ENCODE assay signal across 26 mouse cellular contexts in the genomic region with DNA sequence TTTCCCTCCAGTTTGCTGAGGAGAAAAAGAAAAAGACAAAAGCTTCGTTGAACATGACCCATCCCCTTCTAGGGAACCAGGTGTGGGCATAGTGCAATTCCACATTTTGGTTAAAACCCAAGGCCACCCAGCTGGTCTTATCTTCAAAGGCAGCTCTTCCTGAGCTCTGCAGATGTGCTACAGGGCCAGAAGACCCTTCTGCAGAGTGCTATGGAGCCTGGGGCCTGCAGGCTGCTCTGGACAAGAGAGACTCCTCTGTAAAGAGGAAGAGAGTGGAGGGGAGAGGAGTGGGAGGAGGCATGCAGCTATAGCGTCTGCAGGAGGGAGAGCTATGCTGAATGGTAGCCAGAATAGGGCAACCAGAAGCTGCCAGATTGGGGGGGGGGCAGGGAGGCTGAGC. TPM values are rescaled to one million over a fixed set of nuclear protein-coding genes. Genes with fewer than 3 reads are reported as not detected.
DNase-seq lines count a peak whose midpoint lies in the region; ATAC-seq and TF ChIP-seq lines count a peak whose summit lies in the region.
"Had no signal": no experiment of that assay in that cellular context is flagged by ENCODE, and none has a peak within 500 bp of the region (broad histone marks: within the 10 kb centered on the region; RNA-seq: fewer than 3 reads in every experiment).

No protein-coding gene starts in this region.

- no peak overlapping the region for H3K4me2 ChIP-seq in stomach, postnatal 0 days (replicated peaks; ENCODE audit: low read depth)
- H3K4me2 ChIP-seq in forebrain, embryonic 14.5 days (ENCODE audit: low read length) = no peak overlapping the region
- H3K4me2 ChIP-seq: embryonic facial prominence, embryonic 12.5 days; forebrain, embryonic 13.5 days had no signal

- H3K4me1 ChIP-seq in MEL (ENCODE audit: control insufficient read depth in 1 of 2, insufficient read depth in 2 of 2, low read length in 2 of 2) = peaks cover 0 to 2% of the 10 kb centered on the region in 2 experiments; a peak in 1 of 4 replicates
- H3K4me1 ChIP-seq in brown adipose tissue, adult 24 weeks (ENCODE audit: control insufficient read depth, insufficient read depth, insufficient read length, low read length) = peaks cover 7% of the 10 kb centered on the region; the same call in 1 of the 2 replicates
- no peaks in the 10 kb centered on the region; the same call in 1 of the 2 replicates for H3K4me1 ChIP-seq in stomach, postnatal 0 days (replicated peaks; ENCODE audit: control insufficient read depth, insufficient read depth)
- H3K4me1 ChIP-seq in forebrain, embryonic 14.5 days (ENCODE audit: control insufficient read depth, insufficient read depth, low read length) = no peaks in the 10 kb centered on the region; the same call in 1 of the 2 replicates
- H3K4me1 ChIP-seq: embryonic facial prominence, embryonic 12.5 days had no signal

- no peak overlapping the region for H3K4me3 ChIP-seq in MEL (ENCODE audit: control insufficient read depth in 1 of 2, insufficient read depth in 1 of 2, low read depth in 2 of 2, low read length in 2 of 2)
- no peak overlapping the region for H3K4me3 ChIP-seq in brown adipose tissue, adult 24 weeks (ENCODE audit: insufficient read depth, low read depth, low read length)
- no peak overlapping the region for H3K4me3 ChIP-seq in stomach, postnatal 0 days (ENCODE audit: low read depth, low read length)
- no peak overlapping the region for H3K4me3 ChIP-seq in forebrain, embryonic 14.5 days (ENCODE audit: low read depth, low read length)
- H3K4me3 ChIP-seq: embryonic facial prominence, embryonic 10.5 days; embryonic facial prominence, embryonic 12.5 days; forebrain, embryonic 13.5 days had no signal

- no peak overlapping the region for H3K27ac ChIP-seq in MEL (ENCODE audit: control insufficient read depth, low read depth, low read length)
- H3K27ac ChIP-seq in brown adipose tissue, adult 24 weeks (replicated peaks; ENCODE audit: low read depth, low read length) = 0 out of 2 replicates have a peak overlapping the region, but pooled peaks have one; percentile 3
- peak overlapping the region; percentile 49; the same call in 1 of the 2 replicates for H3K27ac ChIP-seq in stomach, postnatal 0 days (replicated peaks)
- H3K27ac ChIP-seq in forebrain, embryonic 14.5 days (ENCODE audit: low read depth, low read length) = no peak overlapping the region
- H3K27ac ChIP-seq: embryonic facial prominence, embryonic 10.5 days; embryonic facial prominence, embryonic 12.5 days; forebrain, embryonic 13.5 days had no signal

- no peak for TF ChIP-seq CTCF in MEL (IDR thresholded peaks at IDR 0.05 in 2 of 3, conservative IDR thresholded peaks at IDR 0.05 in 1 of 3; ENCODE audit: control insufficient read depth in 1 of 3, insufficient read depth in 1 of 3, low read depth in 2 of 3, low read length in 3 of 3, poor library complexity in 1 of 3, severe bottlenecking in 1 of 3)
- no peak for TF ChIP-seq CTCF in stomach, postnatal 0 days (IDR thresholded peaks at IDR 0.05; ENCODE audit: low read depth)

- DNase-seq in 416B (ENCODE audit: low read depth) = peak; percentile 25
- DNase-seq in MEL (ENCODE audit: low read depth, low spot score) = peak; percentile 52
- DNase-seq in stomach, postnatal 0 days (ENCODE audit: low spot score) = no peak
- no peak for DNase-seq in right cerebral cortex, postnatal 4 days
- no peak for DNase-seq in ovary, postnatal 14 days (ENCODE audit: low spot score)
- DNase-seq in forebrain, embryonic 14.5 days (ENCODE audit: low spot score) = no peak
- DNase-seq: adrenal gland, adult 8-10 months; adrenal gland, postnatal 14 days; adrenal gland, postnatal 36 days; B cell, adult 2 months; cerebellum, adult 11 months; cerebellum, adult 18-20 months; cerebellum, adult 8-10 months; cerebellum, adult 9-11 months; cerebellum, postnatal 14 days; cerebellum, postnatal 36 days had no signal

- H3K36me3 ChIP-seq in MEL (ENCODE audit: control insufficient read depth in 1 of 2, insufficient read depth in 2 of 2, low read length in 2 of 2) = no peaks in the 10 kb centered on the region
- no peaks in the 10 kb centered on the region for H3K36me3 ChIP-seq in stomach, postnatal 0 days (ENCODE audit: control insufficient read depth, insufficient read depth, low read length)
- H3K36me3 ChIP-seq in forebrain, embryonic 14.5 days (ENCODE audit: control insufficient read depth, insufficient read depth, low read length) = no peaks in the 10 kb centered on the region
- H3K36me3 ChIP-seq: embryonic facial prominence, embryonic 10.5 days; embryonic facial prominence, embryonic 12.5 days; G1E had no signal

- H3K79me2 ChIP-seq in MEL (ENCODE audit: control insufficient read depth, insufficient read depth, low read length, poor library complexity) = no peaks in the 10 kb centered on the region

- WGBS in stomach, postnatal 0 days = 34% methylated on average over 2 of the region's 2 CpGs
- 64% methylated on average over 2 of the region's 2 CpGs for WGBS in forebrain, embryonic 14.5 days

- peak in 1 of 2 experiments; percentile 36; a peak in 1 of 4 replicates for TF ChIP-seq EP300 in MEL (IDR thresholded peaks at IDR 0.05; ENCODE audit: low read depth in 1 of 2, low read length in 2 of 2)
- no peak for TF ChIP-seq EP300 in stomach, postnatal 0 days (optimal IDR thresholded peaks at IDR 0.05)

- no peak overlapping the region for H3K9ac ChIP-seq in MEL (ENCODE audit: control insufficient read depth, low read depth, low read length, poor library complexity, severe bottlenecking)
- H3K9ac ChIP-seq in stomach, postnatal 0 days (ENCODE audit: low read length) = no peak overlapping the region
- H3K9ac ChIP-seq in forebrain, embryonic 14.5 days (ENCODE audit: low read length) = no peak overlapping the region
- H3K9ac ChIP-seq: embryonic facial prominence, embryonic 12.5 days; forebrain, embryonic 13.5 days had no signal

- ATAC-seq in stomach, postnatal 0 days (ENCODE audit: low FRiP score, low TSS enrichment) = no peak
- ATAC-seq in forebrain, embryonic 14.5 days = no peak
- ATAC-seq: activated CD4-positive, CD25-positive, alpha-beta regulatory T cell, adult 4 months; CD4-positive, CD25-positive, alpha-beta regulatory T cell, adult 4 months; forebrain, embryonic 13.5 days; forebrain, embryonic 16.5 days; Patski had no signal

- no peak for TF ChIP-seq POLR2A in MEL (IDR thresholded peaks at IDR 0.05; ENCODE audit: control insufficient read depth in 1 of 2, insufficient read depth in 1 of 2, low read depth in 1 of 2, low read length in 2 of 2, poor library complexity in 1 of 2)

- H3K9me3 ChIP-seq in MEL (replicated peaks; ENCODE audit: insufficient read depth, low read length) = no peaks in the 10 kb centered on the region
- no peaks in the 10 kb centered on the region for H3K9me3 ChIP-seq in stomach, postnatal 0 days (ENCODE audit: control insufficient read depth, low read length)
- no peaks in the 10 kb centered on the region for H3K9me3 ChIP-seq in forebrain, embryonic 14.5 days (replicated peaks; ENCODE audit: control insufficient read depth, low read length)
- H3K9me3 ChIP-seq: embryonic facial prominence, embryonic 10.5 days; embryonic facial prominence, embryonic 12.5 days; forebrain, embryonic 13.5 days; G1E had no signal

- TF ChIP-seq RAD21 in MEL (IDR thresholded peaks at IDR 0.05; ENCODE audit: low read depth, low read length) = no peak

- peaks cover 0 to 1% of the 10 kb centered on the region in 2 experiments; a peak in 1 of 4 replicates for H3K27me3 ChIP-seq in MEL (ENCODE audit: control insufficient read depth in 1 of 2, insufficient read depth in 2 of 2, low read length in 2 of 2)
- no peaks in the 10 kb centered on the region for H3K27me3 ChIP-seq in stomach, postnatal 0 days (ENCODE audit: control insufficient read depth, insufficient read depth, low read length)
- peaks cover 19% of the 10 kb centered on the region for H3K27me3 ChIP-seq in forebrain, embryonic 14.5 days (replicated peaks; ENCODE audit: control insufficient read depth, insufficient read depth, low read length)
- H3K27me3 ChIP-seq: Patski had no signal

TF ChIP-seq in MEL, 35 proteins besides CTCF, POLR2A, EP300 and RAD21:
- TF ChIP-seq ZMIZ1 (IDR thresholded peaks at IDR 0.05; ENCODE audit: low read depth, low read length) = no peak
- TF ChIP-seq ETS1 (IDR thresholded peaks at IDR 0.05; ENCODE audit: low read depth, low read length) = 0 out of 2 replicates have a peak, but pooled peaks have one; percentile 34
- no peak for TF ChIP-seq CHD2 (IDR thresholded peaks at IDR 0.05; ENCODE audit: low read length)
- no peak for TF ChIP-seq MAX (IDR thresholded peaks at IDR 0.05; ENCODE audit: low read length)
- TF ChIP-seq TCF12 (IDR thresholded peaks at IDR 0.05; ENCODE audit: low read depth, low read length) = peak; percentile 69
- TF ChIP-seq GATA1 (IDR thresholded peaks at IDR 0.05; ENCODE audit: low read depth, low read length) = no peak
- TF ChIP-seq USF1 (IDR thresholded peaks at IDR 0.05; ENCODE audit: low read depth, low read length) = no peak
- peak; percentile 68 for TF ChIP-seq TAL1 (IDR thresholded peaks at IDR 0.05; ENCODE audit: low read length)
TF ChIP-seq in MEL: peak in this region for 3.

RNA-seq across cellular contexts. Expression of gene Ppara, which starts 4.8 kb away (rescaled TPM):
- 0.27 and 0.29 TPM in 2 replicates for total RNA-seq in MEL (2012; rRNA removed)
- polyA plus RNA-seq in MEL (2012; ENCODE audit: insufficient read depth in 1 of 2, insufficient read length in 2 of 2, low read depth in 1 of 2, low replicate concordance in 2 of 2, missing spikeins in 1 of 2) = under 1 TPM in 1 of 2 experiments, not detected in 1; 0.78 TPM
- polyA plus RNA-seq in brown adipose tissue, adult 24 weeks (2012; ENCODE audit: insufficient read depth, insufficient read length, missing spikeins) = 53.5 and 108 TPM in 2 replicates
- 16.8 and 18.8 TPM in 2 replicates for polyA plus RNA-seq in stomach, postnatal 0 days (2015; fragmentation: Nextera tagmentation; extraction: Ambion mirVana)
- polyA plus RNA-seq in forebrain, embryonic 14.5 days (2014; fragmentation: Nextera tagmentation; extraction: Ambion mirVana) = 0.67 and 0.73 TPM in 2 replicates
- total RNA-seq: CH12.LX had no signal
- polyA plus RNA-seq: G1E had no signal

Comparison
In these comparisons a context has a peak if more than half of its experiments do, and no peak if none do; other contexts are left out.
1. DNase-seq: peak in 416B (single experiment) and MEL (single experiment); none in stomach, postnatal 0 days (single experiment), right cerebral cortex, postnatal 4 days (single experiment), ovary, postnatal 14 days (single experiment) and forebrain, embryonic 14.5 days (single experiment).
2. H3K27ac ChIP-seq: peak in brown adipose tissue, adult 24 weeks (single experiment) and stomach, postnatal 0 days (single experiment); none in MEL (single experiment) and forebrain, embryonic 14.5 days (single experiment).
3. RNA of gene Ppara, which starts 4.8 kb away (polyA plus RNA-seq): 53.5 to 108 TPM in brown adipose tissue, adult 24 weeks and 16.8 to 18.8 TPM in stomach, postnatal 0 days; 0.78 TPM in MEL and 0.67 to 0.73 TPM in forebrain, embryonic 14.5 days; every median in the first group is over 10 times any median in the second.